Mouse (Mus musculus) Patski (cell line): Measurements from ENCODE around the gene Mitf. TPM values are rescaled to one million over a fixed set of nuclear protein-coding genes. Genes with fewer than 3 reads are reported as not detected.
A peak's percentile ranks its signal among the peaks of the same experiment; 100 is the strongest.

ENCODE experiments used
- ATAC-seq: fragments of 100-300 bp; one replicate; pipeline ENCODE4 v1.8.0; 2021
- CTCF ChIA-PET: fragments of 350-600 bp; sonication (Branson Sonifier 250); formaldehyde crosslinking; loops from one replicate; lab custom pipeline; 2022; ENCODE audit warnings: inconsistent platforms; lab: Charles Lee
- POLR2A ChIA-PET: fragments of 350-600 bp; sonication (Branson Sonifier 250); formaldehyde crosslinking; loops from one replicate; lab custom pipeline; 2022; ENCODE audit warnings: antibody characterized with exemption, inconsistent platforms; lab: Charles Lee
- DNase-seq: peaks from one replicate; pipeline ENCODE4 v3.0.0-alpha.2; 2011; ENCODE audit warnings: low read depth, low spot score
- H3K27me3 ChIP-seq: fragments of 371-371 bp; one replicate; pipeline ENCODE4 v1.5.1; 2021
- CTCF ChIP-seq: fragments of 100-300 bp; IDR thresholded peaks from one replicate; pipeline ENCODE4 v1.5.1; 2021
- in situ Hi-C: fragments of 300-500 bp; cut with MboI; formaldehyde crosslinking; loops from 3 replicates; pipeline ENCODE4 v1.11.1; 2018; ENCODE audit warnings: low pct_unique_long_range_greater_than_20kb, mixed read lengths
- polyA plus RNA-seq: library from polyadenylated mRNA; unstranded; gene quantifications from one replicate; pipeline ENCODE4 v1.2.3, GENCODE M21; 2021

The Mitf gene
- polyA plus RNA-seq, 1 experiment from 2014 or later: 11.2 TPM

DNA sequence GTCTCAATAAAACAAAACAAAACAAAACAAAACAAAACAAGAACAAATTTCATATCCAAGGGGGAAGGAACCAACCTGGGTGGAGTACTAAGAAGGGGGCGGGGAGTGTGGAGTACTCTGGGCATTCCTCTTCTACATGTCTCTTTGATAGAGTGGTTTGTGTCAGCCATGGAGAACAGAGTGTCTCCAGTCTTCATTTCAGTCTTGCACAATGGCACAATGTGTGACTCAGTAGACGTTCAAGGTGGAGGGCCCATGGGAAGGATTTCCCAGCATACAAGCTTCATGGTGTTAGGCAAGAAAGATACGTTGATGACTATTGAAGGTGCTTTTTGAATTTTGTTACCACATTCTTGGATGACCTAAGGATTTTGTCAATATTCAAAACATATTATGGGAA is 117.4 kb downstream of the Mitf start:
- TF ChIP-seq CTCF: no peak
- ATAC-seq (no peak), DNase-seq (no peak)
- ChIA-PET CTCF (interaction anchor here (1.1 to 1.6 kb wide), 2 partner anchors 10 to 85 kb away, joined by 3 to 5 read pairs; no protein-coding TSS in a partner anchor), POLR2A (interaction anchor here (0.7 kb wide), 1 partner anchor 13 kb away, joined by 3 read pairs; no protein-coding TSS in a partner anchor)
- no peaks in the 10 kb centered on the region for H3K27me3 ChIP-seq
- in situ Hi-C loops: no loop called here

- DNase-seq: no peak
- ChIA-PET POLR2A (no interaction called here), CTCF (interaction anchor here (1.2 to 1.3 kb wide), 2 partner anchors 9 to 10 kb away, joined by 4 to 6 read pairs; no protein-coding TSS in a partner anchor)
- in situ Hi-C loops: no loop called here
- no peak for TF ChIP-seq CTCF
- no peaks in the 10 kb centered on the region for H3K27me3 ChIP-seq
- ATAC-seq: no peak
These were observed 122.2 kb downstream of the Mitf start for GRCm38 (mm10) chr6:97929051-97929450.

DNA sequence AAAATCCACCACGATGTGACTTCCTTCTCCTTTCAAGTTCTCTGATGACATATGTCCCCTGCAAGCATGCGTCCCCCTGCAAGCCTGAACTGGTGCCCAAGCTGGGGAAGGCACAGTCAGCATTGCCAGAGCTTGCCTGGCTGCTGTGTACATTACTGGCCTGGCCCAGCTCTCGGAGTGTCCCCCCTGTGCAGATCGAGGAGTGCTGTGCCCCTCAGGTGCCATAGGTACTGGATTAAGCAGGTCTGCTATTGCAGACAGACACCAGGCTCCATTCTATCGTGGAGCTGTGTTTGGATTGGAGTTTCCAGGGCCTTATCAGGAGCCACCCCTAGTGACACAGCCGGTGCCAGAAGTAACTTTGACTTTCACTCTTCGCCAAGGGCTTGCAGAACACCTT is 122.6 kb downstream of the Mitf start:
- POLR2A ChIA-PET: no interaction called here
- DNase-seq (no peak), ATAC-seq (no peak)
- CTCF ChIA-PET: interaction anchor here (1.2 to 1.3 kb wide), 2 partner anchors 9 kb away, joined by 4 to 6 read pairs; no protein-coding TSS in a partner anchor
- no peak for TF ChIP-seq CTCF
- no peaks in the 10 kb centered on the region for H3K27me3 ChIP-seq
- in situ Hi-C loops: no loop called here

- no peak for TF ChIP-seq CTCF
- DNase-seq (no peak), ATAC-seq (no peak)
- ChIA-PET POLR2A (interaction anchor here (1.1 kb wide), 1 partner anchor 13 kb away, joined by 3 read pairs; no protein-coding TSS in a partner anchor), CTCF (interaction anchor here (1.1 to 1.2 kb wide), 2 partner anchors 18 to 19 kb away, joined by 3 read pairs; no protein-coding TSS in a partner anchor)
- in situ Hi-C loops: no loop called here
- no peaks in the 10 kb centered on the region for H3K27me3 ChIP-seq
These were observed 130.3 kb downstream of the Mitf start for GRCm38 (mm10) chr6:97937139-97937538.

DNA sequence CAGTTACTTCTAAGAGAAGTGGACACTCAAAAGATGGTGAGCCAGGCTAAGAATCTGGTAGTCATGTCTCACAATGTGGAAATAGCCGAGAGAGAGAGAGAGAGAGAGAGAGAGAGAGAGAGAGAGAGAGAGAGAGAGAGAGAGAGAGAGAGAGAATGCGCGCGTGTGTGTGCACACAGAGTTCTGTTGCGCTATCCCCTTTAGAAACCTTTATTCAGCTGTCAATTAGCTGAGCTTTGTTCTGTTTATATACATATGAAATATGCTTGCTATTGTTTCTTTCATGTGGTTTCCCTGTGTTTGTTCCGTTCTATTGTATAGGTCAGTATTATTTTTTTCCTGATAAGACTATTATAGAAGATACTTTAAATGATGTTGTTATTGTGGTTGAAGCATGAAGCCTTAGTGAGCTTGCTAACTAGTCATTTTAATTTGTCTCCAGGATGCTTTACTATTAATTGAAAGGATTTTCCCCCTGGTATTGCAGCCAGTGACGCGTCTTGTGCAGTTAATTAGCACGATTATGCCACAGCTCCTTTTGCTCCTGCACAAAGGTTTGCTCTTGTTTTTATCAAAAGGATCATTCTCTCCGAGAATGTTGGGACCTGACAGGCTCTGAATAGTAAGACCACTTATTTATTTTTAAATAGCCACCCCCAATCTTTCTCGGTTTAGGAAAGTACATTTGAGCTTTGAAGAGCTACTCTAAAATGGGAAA is 131.2 kb downstream of the Mitf start:
- no peak for TF ChIP-seq CTCF
- in situ Hi-C loops: no loop called here
- DNase-seq (no peak), ATAC-seq (no peak)
- ChIA-PET POLR2A (interaction anchor here (0.8 to 1.1 kb wide), 2 partner anchors 14 to 119 kb away, joined by 3 read pairs; no protein-coding TSS in a partner anchor), CTCF (interaction anchor here (1.1 to 1.9 kb wide), 6 partner anchors 8 to 104 kb away, joined by 3 to 8 read pairs (median 4); no protein-coding TSS in a partner anchor)
- no peaks in the 10 kb centered on the region for H3K27me3 ChIP-seq

DNA sequence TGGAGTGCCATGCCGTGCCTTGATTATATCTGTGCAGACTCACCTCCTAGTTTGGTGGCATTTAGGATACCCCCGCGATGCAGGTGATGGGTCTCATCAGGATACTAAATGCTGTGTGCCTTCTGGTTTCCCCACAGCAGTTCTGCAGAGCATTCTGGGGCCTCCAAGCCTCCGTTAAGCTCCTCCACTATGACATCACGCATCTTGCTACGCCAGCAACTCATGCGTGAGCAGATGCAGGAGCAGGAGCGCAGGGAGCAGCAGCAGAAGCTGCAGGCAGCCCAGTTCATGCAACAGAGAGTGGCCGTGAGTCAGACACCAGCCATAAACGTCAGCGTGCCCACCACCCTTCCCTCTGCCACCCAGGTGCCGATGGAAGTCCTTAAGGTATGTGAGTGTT is 134.1 kb downstream of the Mitf start:
- POLR2A ChIA-PET: no interaction called here
- H3K27me3 ChIP-seq: no peaks in the 10 kb centered on the region
- DNase-seq (no peak), ATAC-seq (no peak)
- no peak for TF ChIP-seq CTCF
- CTCF ChIA-PET: interaction anchor here (1.3 to 1.5 kb wide), 2 partner anchors 9 to 10 kb away, joined by 4 to 6 read pairs; no protein-coding TSS in a partner anchor
- in situ Hi-C loops: no loop called here

DNA sequence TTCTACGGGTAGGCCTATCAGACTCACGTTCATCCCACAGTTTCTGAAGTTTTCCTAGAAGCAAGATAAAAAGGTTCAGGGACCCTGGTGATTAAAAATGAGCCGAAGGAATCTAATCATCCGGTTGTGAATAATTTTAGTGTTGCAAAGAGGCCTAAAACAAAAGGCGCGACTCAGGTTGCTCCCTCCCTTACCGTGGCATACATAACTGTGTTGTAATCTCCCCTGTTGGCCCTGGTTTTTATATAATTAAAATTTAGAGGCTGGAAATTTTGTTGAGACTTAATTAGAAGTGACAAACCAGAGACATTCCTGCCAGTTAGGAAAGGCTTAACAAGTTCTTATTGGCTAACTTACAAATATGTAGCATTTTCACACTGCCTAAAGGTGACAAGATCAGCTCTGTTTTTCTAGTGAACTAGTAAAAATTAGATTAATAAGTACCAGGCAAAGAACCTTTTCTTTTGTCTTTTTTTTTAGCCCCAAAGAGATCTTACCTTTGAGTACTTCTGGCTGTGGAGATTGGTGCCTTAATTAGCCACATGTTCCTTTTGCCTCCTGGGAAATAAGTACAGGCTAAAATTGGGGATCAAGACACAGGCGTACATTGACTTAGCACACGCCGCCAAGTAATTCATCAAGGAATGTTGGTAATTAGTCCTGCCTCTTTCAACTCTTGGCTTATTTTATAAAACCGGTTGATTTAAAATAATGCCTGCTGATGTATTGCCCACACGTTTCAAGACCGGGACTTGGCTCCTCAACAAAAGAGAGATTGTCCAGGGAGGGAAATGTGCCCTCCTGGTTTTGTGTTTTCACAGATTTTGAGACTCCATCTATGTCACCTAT is 143.4 kb downstream of the Mitf start:
- H3K27me3 ChIP-seq: no peaks in the 10 kb centered on the region
- DNase-seq: no peak
- no peak for ATAC-seq
- TF ChIP-seq CTCF: no peak
- ChIA-PET POLR2A (no interaction called here), CTCF (interaction anchor here (1.5 to 2.1 kb wide), 2 partner anchors 9 to 12 kb away, joined by 4 to 8 read pairs; no protein-coding TSS in a partner anchor)
- in situ Hi-C loops: no loop called here

DNA sequence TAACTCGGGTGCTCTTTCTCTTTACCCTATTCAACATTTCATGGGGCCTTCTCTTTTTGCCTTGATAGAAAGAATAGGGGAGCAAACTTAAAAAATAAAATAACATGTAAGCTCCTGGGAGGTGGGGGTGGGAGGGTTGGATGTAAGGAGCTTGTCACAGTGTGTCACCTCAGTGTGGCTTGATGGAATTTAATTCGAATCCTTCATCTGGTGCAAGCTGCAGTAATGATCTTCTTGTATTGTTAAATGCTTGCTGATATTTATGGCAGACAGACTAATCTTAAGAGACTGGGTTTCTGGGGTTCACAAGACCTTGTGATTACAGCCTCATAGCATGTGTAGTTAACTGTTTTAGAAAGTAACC is 144.0 kb downstream of the Mitf start:
- POLR2A ChIA-PET: no interaction called here
- H3K27me3 ChIP-seq: no peaks in the 10 kb centered on the region
- ATAC-seq: no peak

DNA sequence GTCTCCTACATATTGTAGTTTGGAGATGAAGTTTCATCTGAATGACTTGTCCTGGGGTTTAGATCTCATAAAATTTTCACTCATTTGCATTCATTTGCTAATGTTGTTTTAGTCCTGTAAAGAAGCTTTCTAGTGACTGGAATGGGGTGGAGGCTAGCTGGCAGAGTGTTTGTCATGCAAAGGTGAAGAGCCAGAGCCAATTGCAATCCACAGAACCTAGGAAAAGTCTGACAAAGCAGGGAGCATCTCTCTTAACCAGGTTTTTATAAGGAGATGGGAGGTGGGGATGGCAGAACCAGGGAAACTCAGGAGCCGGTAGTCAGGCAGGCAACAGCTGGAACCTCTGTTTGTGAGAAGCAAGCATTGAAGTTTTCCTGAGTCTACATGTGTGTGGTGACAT is 144.9 kb downstream of the Mitf start:
- ATAC-seq (no peak), DNase-seq (no peak)
- POLR2A ChIA-PET: no interaction called here
- in situ Hi-C loops: no loop called here
- H3K27me3 ChIP-seq: no peaks in the 10 kb centered on the region
- TF ChIP-seq CTCF: no peak
- CTCF ChIA-PET: interaction anchor here (0.8 to 2.1 kb wide), 5 partner anchors 8 to 20 kb away, joined by 3 to 8 read pairs (median 4); no protein-coding TSS in a partner anchor

More for the DNA sequence above, 144.0 kb downstream of the Mitf start:
- TF ChIP-seq CTCF: no peak
- CTCF ChIA-PET: interaction anchor here (1.5 to 2.1 kb wide), 2 partner anchors 9 to 13 kb away, joined by 4 to 8 read pairs; no protein-coding TSS in a partner anchor
- in situ Hi-C loops: no loop called here
- no peak for DNase-seq

GRCm38 (mm10) chr6:97952845-97953244 is 146.0 kb downstream of the Mitf start:
- ChIA-PET POLR2A (no interaction called here), CTCF (interaction anchor here (0.8 to 1.9 kb wide), 4 partner anchors 8 to 161 kb away, joined by 3 to 5 read pairs (median 3); no protein-coding TSS in a partner anchor)
- H3K27me3 ChIP-seq: no peaks in the 10 kb centered on the region
- DNase-seq (peak; percentile 77), ATAC-seq (peak; percentile 98)
- in situ Hi-C loops: no loop called here
- TF ChIP-seq CTCF: no peak
